Mouse (Mus musculus) layer of hippocampus, postnatal 36 days (tissue): ENCODE measurements around the gene Gm11237. TPM values are rescaled to one million over a fixed set of nuclear protein-coding genes. Genes with fewer than 3 reads are reported as not detected.
"Not testable (repeated sequence)": the region's sequence is repeated elsewhere in the genome, so short reads cannot be mapped to it uniquely, and the experiment has no call there.

Experiments used
- DNase-seq, 2 experiments: peaks; one replicate each; pipeline ENCODE4 v3.0.0; 2022
- total RNA-seq, 2 experiments: library from RNA; stranded (reverse); gene quantifications; 2 replicates each; pipeline ENCODE4 v1.2.3; 2021

Gene Gm11237
- total RNA-seq = not detected

- DNase-seq = not testable (repeated sequence)
Measured at GRCm38 (mm10) chr4:73622684-73623083, at the start of gene Gm11237. TSS of gene Gm11237 (plus strand) at chr4:73622984.

GRCm38 (mm10) chr4:73599248-73599647 is 23.5 kb upstream of the Gm11237 start:
- DNase-seq = peak in 1 of 2 experiments; percentile 1

GRCm38 (mm10) chr4:73607581-73607980 is 15.2 kb upstream of the Gm11237 start, which contains the start of gene Gm11238:
TSS of gene Gm11238 (plus strand) at chr4:73607881.
- not testable (repeated sequence) for DNase-seq

GRCm38 (mm10) chr4:73637821-73638220 is 15.0 kb downstream of the Gm11237 start, which contains the start of gene Gm11236:
TSS of gene Gm11236 (plus strand) at chr4:73638121.
- not testable (repeated sequence) for DNase-seq

- not testable (repeated sequence) for DNase-seq
Measured at GRCm38 (mm10) chr4:73661864-73662263, 39.1 kb downstream of the Gm11237 start.

GRCm38 (mm10) chr4:73668054-73668453 is 45.3 kb downstream of the Gm11237 start, which contains the start of gene Gm11239:
TSS of gene Gm11239 (plus strand) at chr4:73668354.
- DNase-seq = not testable (repeated sequence)

Other genes starting within 250 kb of the Gm11237 start
- gene Gm11487, start 217.9 kb upstream of the Gm11237 start, total RNA-seq = not detected
- not detected for gene Gm11238, start 15.1 kb upstream of the Gm11237 start, total RNA-seq
- gene Gm11236, start 15.1 kb downstream of the Gm11237 start, total RNA-seq = not detected
- not detected for gene Gm11239, start 45.4 kb downstream of the Gm11237 start, total RNA-seq
- gene Gm428, start 60.5 kb downstream of the Gm11237 start, total RNA-seq = not detected
- under 1 TPM in 1 of 2 experiments, not detected in 1; 0.08 TPM for gene Rasef, start 168.0 kb downstream of the Gm11237 start, total RNA-seq